Mouse (Mus musculus): ENCODE results near the gene Dll1. TPM values are rescaled to one million over a fixed set of nuclear protein-coding genes. Genes with fewer than 3 reads are reported as not detected.

The Dll1 gene
- total RNA-seq, 4 experiments from 2014 or later: 5.8 to 10.6 (median 8.0) TPM

DNA sequence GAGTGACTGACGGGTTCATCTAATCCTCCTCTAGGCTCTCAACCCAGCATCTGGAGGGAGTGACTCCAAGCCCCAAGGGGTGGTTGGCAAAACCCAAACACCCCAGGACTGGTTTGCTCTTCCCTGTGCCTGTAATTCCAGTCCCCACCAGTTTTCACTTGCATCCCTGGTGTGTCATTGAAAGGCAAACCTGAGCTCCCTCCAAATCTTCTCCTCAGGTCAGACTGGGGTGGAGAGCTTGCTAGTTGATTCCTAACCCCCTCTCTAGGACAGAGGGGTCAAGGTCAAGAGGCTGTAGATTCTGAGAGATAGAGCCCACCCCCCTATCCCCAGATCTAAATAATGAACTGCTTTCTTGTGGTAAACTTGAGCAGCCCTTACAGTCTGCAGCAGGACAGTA lies 38.8 kb downstream of the Dll1 start:
- DNase-seq (ENCODE audit: low spot score in 2 of 2): no peak

DNA sequence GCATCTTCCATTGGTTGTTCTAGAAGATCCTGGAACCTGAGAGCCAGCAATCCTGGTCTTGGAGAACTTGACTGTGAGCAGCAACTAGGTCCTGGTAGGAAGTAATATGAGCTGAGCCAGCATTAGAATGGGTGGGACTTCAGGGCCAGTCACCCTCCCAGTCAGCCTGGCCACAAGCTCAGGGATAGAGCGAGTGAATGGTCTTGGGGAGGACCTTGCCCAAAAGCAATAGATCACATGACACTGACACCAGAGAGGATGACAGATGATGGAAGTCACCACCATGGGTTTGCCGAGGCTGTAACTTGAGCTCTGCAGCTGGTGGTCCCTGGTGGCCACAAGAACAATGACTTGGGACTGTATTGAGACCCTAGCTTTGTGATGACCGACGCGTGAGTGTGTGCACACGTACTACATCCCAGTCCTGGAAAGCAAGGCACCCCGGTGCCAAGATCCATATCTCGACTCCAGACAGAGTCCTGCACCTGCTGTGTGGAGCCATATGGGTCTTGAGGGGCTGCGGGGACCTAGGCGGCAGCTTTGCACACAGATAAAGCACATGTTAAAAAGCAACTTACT lies 46.8 kb downstream of the Dll1 start:
- no peak for DNase-seq (ENCODE audit: low spot score in 2 of 2)

DNA sequence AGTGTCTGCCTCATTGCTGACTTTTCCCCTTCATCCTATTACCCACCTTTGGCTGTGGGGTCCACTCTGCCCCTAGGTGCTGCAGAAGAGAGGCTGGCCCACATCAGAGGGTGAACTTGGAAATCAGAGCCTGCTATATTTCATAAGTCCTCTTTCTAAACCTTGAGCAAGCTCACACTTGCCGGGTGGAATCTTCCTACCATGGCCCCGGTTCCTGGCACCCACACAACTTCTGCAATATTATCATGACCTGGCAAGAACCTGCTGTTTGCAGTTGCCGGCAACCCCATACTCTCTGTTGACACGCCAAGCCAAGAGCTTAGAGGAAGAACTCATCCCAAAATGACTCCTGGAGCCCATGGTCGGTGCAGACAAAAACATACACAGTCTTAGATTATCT lies 49.6 kb downstream of the Dll1 start:
- DNase-seq (ENCODE audit: low spot score in 2 of 2): no peak

DNA sequence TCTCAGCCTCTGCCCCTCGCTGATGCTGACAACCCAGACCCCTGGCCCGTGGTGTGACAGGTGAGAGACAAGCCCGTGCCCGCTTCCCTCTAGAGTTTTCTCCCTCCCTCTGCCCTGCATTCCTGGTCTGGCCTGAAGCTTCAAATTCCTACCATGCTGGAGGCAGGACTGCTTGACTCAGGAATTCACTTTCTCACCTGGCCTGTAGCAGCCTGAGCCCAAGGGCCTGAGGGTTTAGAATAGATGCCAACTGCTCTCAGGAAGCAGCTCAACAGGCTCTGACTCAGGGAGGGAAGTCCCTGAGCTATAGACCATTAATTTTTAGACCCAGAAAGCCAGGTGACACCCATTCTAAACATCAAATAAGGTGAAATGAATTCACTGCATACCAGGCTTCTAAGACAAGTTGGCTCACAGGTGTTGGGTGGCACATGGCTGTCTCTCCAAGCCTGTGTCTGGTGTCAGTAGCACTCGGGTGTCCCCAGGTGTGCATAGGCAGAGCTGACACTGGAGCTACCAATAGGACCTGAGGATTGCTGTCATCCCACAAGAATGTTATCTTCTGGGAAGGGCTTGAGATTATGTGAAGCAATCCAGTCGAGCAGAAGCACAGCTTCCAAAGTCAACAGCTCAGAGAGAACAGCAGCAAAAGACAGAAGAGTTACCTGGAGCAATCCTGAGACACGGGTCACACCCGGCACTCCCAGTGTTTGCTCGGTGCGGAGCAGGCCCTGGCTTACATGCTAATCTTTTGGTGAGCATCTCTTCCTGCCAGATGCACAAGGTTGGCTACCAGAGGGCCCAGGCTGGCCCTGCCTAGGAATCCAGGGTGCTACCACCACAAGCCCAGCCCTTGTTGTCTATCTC lies 50.5 kb downstream of the Dll1 start:
- DNase-seq (ENCODE audit: low spot score in 2 of 2): no peak

DNA sequence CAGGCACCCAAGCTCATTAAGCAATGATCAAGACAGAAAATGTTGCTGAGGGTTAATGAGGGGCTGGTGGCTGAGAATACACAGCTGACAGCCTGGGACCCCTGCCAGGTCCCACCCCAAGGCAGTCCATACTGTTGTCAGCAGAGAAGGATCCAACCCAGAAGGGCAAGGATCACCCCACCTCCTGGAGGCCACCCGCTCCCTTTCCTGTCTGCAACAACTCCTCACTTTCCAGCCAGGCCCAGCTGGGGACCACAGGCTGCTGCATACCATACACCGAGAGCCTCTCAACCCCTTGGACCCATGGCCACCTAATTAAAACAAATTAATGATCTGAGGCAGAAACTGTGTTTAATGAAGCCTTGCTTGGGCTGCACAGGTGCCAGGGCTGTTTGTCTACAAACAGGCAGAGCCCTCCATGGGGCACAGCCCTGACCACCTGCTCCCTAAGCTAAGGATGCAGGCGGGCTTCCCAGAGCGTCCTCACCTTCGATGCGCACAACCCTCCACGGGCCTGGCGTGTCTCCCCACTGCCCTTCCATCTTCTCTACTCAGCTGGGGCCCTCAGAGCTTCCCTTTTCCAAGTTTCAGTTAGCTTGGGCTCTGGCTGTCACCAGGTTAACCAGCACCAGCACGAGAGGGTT lies 53.4 kb downstream of the Dll1 start:
- DNase-seq (ENCODE audit: low spot score in 2 of 2): no peak

Other genes with a start within 250 kb of the Dll1 start
- 10 to 100 TPM; 44.8 to 48.3 (median 45.6) TPM for gene Fam120b, start 19.3 kb upstream of the Dll1 start, total RNA-seq (2022)
- gene Psmb1, start 122.9 kb upstream of the Dll1 start, total RNA-seq (2022): 100 to 1,000 TPM; 123 to 140 (median 133) TPM
- 10 to 100 TPM; 29.9 to 36.9 (median 33.1) TPM for gene Tbp, start 123.0 kb upstream of the Dll1 start, total RNA-seq (2022)
- 10 to 100 TPM; 14.9 to 28.9 (median 23.8) TPM for gene Pdcd2, start 150.4 kb upstream of the Dll1 start, total RNA-seq (2022)
- 1 to 10 TPM; 1.8 to 3.6 (median 2.9) TPM for gene Prdm9, start 187.5 kb upstream of the Dll1 start, total RNA-seq (2022)